Mouse (Mus musculus) cerebellum, adult 2 months (tissue): ENCODE measurements around the gene Crtc2. TPM values are rescaled to one million over a fixed set of nuclear protein-coding genes. Genes with fewer than 3 reads are reported as not detected.

Experiments used
- DNase-seq, 2 experiments: peaks; one replicate each; pipeline ENCODE4 v3.0.0; 2021
- H3K27ac ChIP-seq: fragments of 200-500 bp; 2 replicates; pipeline ENCODE4 v1.5.1; 2012; ENCODE audit warnings: low read length, control low read depth, inconsistent platforms; ENCODE audit not compliant: insufficient read depth
- H3K27me3 ChIP-seq: fragments of 200-500 bp; 2 replicates; pipeline ENCODE4 v1.6.1; 2012; ENCODE audit warnings: inconsistent platforms, mild to moderate bottlenecking, low read length, moderate library complexity; ENCODE audit not compliant: control insufficient read depth, insufficient read depth
- H3K4me1 ChIP-seq: fragments of 200-500 bp; 2 replicates; pipeline ENCODE4 v1.6.1; 2011; ENCODE audit warnings: low read length; ENCODE audit not compliant: control insufficient read depth, insufficient read depth
- H3K4me3 ChIP-seq: fragments of 200-500 bp; replicated peaks from 2 replicates; pipeline ENCODE3; 2011; ENCODE audit warnings: mild to moderate bottlenecking, low read depth, low read length, control low read depth; ENCODE audit not compliant: insufficient read depth
- CTCF ChIP-seq: fragments of 200-500 bp; IDR thresholded peaks from 2 replicates; pipeline ENCODE4 v1.5.1; 2011; ENCODE audit warnings: low read depth, mild to moderate bottlenecking, control low read depth, low read length, moderate library complexity, borderline replicate concordance; ENCODE audit not compliant: insufficient read depth
- POLR2A ChIP-seq: fragments of 200-500 bp; IDR thresholded peaks from 2 replicates; pipeline ENCODE4 v1.6.1; 2011; ENCODE audit warnings: low read length, control low read depth, borderline replicate concordance; ENCODE audit not compliant: insufficient read depth
- WGBS: fragments of 180-500 bp; shearing (Covaris S2); methylation state at CpG from one replicate; pipeline ENCODE4 v1.1.7; 2018; 5-methylcytosine and 5-hydroxymethylcytosine counted together
- polyA plus RNA-seq: library from polyadenylated mRNA; depleted of rRNA; stranded (reverse); fragments of >200 nt; gene quantifications from 2 replicates; pipeline ENCODE4 v1.2.3, GENCODE M21; 2012

Gene Crtc2
- polyA plus RNA-seq, 1 experiment, result 78.2 TPM

DNA sequence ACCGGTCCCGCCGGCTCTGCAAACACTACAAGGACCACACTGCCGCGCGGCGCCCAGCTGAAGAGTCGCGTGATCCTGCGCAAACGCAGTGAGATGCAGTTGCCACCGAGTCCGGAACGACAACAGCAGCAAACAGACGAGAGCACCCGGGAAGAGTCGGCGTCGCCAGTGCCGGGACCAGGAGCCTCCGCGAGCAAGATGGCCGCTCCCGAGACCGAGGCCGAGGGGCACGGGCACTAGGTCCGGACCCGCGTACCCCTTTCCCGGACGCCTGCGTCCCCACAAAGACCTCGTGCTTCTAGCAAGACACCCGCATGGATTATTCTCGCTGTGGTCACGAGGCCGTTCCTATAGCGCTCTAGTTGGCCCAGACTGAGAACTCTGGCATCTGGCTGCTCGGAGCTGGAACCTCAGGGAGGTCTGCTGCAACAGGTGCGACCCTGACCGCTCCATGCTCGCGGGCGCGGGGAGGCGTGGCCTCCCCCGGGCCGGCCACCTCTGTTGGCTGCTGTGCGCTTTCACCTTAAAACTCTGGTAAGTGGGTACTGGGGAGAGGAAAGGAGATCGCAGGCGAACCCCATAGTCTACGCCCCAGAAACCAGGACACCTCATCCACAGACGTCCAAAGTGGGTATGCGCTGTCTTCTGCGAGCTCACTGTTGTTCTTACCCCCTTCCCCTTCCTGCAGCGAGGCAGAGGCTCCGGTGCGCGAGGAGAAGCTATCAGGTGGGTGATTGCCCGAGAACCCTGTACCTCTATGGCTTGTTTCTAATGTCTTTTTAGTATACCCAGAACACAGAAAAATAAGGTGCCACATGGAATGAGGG is 22.2 kb upstream of the Crtc2 start, which contains the start of gene Jtb:
Gene Jtb (plus strand): TSS at position 91 of the 827 bp plus-strand sequence.
- TF ChIP-seq CTCF (no peak), POLR2A (peak; percentile 75)
- peak within 1 kb of the TSS; percentile 70 for H3K4me3 ChIP-seq
- no peak within 1 kb of the TSS for H3K27ac ChIP-seq
- whole genome bisulfite sequencing, result under 1% methylated on average over 61 of the region's 61 CpGs
- H3K27me3 ChIP-seq, result no peaks in the 10 kb centered on the region
- DNase-seq, result peak; percentile 93 to 95
- no peaks in the 10 kb centered on the region for H3K4me1 ChIP-seq

DNA sequence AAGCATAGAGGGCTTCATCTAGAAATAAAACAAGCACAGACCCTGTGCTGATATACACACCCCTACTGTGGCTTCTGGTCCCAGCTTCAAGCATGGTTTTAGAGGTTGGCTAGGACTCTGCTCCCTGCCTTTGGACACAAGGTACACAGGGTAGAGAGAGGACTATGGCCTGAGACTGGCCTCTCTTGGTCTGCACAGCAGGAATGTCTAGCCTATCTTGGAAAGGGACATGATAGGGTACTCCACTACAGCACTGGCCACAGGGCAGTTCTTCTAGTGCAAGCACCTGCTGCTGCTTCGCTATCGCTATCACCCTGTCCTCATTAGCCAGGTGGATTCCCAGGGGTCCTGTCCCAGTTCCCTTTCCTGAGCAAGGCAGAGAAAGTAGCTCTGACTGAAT is 12.7 kb upstream of the Crtc2 start:
- H3K27ac ChIP-seq, result no peak overlapping the region
- no peak overlapping the region for H3K4me3 ChIP-seq
- H3K27me3 ChIP-seq, result no peaks in the 10 kb centered on the region
- TF ChIP-seq POLR2A (no peak), CTCF (no peak)
- H3K4me1 ChIP-seq, result no peaks in the 10 kb centered on the region
- no peak for DNase-seq
- 81% methylated on average over 2 of the region's 2 CpGs for WGBS

DNA sequence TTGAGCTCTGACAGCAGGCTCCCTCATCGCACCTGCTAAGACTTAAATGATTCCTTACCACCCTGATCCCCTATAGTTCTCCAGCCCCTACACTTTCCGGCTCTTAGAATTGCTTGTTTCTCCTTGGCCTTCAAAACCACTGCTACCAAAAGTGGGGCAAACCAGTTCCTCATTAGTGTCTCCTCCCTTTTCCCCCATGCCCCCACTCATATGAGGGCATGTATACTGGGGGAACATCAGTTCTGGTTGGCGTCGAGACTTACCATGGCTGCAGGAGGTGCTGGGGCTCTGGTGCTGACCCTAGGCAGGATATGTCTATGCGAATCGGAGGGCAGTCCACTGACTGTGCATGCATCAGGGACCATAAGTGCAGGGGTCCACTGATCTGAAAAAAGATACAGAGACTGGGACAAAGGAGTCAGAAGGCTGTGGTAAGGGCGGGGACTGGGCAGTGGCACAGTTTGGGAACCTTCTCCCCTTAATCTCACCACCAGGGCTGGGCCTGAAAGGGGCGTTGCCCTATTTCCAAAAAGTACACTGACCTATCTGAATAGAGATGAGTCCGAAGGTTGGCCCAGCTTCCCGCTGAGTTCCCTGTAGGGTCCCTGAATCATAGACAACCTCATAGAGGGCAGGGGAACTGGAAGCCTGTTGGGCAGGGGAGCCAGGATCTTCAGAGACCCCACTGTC is 12.1 kb upstream of the Crtc2 start:
- WGBS, result 87% methylated on average over 10 of the region's 10 CpGs
- H3K27me3 ChIP-seq, result no peaks in the 10 kb centered on the region
- no peak for DNase-seq

DNA sequence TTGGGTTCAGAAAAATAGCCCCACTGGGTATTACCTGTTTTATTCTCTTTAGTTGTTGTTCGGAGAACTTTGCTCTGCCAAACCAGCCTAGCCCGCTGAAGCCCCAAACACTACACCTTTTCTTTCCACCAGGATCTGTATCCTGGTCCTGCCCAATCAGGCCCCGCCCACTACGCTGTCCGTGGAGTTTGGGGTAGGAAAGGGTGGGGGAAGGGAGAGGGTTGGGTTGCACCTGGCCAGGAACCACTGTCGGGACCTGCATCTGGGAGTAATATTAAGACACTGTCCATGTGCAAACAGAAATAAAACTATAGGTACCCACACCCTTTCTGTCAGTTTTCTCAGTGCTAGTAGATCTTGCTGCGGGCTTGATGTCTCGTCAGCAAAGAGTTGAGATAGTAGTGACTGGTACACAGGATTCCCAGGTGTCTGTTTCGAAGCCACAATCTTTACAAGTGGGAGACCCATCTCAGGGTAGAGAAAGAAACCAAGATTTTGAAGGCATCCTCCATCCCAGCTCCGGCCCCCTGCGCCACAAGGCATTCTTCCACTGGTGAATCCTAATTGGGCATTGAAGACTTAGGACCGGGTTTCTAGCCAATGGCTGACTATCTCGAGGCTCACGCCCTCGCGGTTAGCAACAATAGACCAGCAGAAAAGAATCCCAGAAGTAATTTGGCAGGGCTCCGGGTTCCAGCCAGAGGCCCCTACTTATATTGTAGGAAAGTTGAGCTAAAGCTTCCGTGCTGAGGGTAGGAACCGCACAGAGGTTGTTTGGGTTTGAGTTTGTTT is 10.8 kb upstream of the Crtc2 start, which contains the start of gene Creb3l4:
Gene Creb3l4 (minus strand): TSS at position 529 of the 792 bp plus-strand sequence.
- WGBS, result 24% methylated on average over 19 of the region's 19 CpGs

More for the DNA sequence above, 12.1 kb upstream of the Crtc2 start:
- no peaks in the 10 kb centered on the region for H3K4me1 ChIP-seq
- no peak overlapping the region for H3K27ac ChIP-seq
- TF ChIP-seq CTCF, result no peak
- no peak for TF ChIP-seq POLR2A
- H3K4me3 ChIP-seq, result no peak overlapping the region

DNA sequence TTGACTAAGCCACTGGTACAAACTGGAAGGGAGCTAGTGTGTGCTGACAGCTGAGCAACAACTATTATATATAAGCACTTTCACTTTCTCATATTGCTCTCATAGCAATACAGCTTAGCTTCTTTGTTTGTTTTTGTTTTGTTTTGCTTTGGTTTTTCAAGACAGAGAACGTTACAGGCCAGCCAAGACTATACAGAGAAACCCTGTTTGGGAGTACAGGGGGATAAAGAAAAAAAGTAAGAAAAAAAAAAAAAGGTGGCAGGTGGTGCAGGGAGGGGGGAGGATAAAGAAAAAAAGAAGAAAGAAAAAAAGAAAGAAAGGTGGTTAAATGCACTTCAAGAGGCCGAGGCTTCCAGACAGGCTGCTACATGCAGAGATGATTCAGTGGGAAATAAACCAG is 8.6 kb upstream of the Crtc2 start:
- no peak for TF ChIP-seq CTCF
- TF ChIP-seq POLR2A, result no peak
- WGBS, result 80% methylated on average over 2 of the region's 2 CpGs
- H3K4me3 ChIP-seq, result no peak overlapping the region
- no peak overlapping the region for H3K27ac ChIP-seq
- no peaks in the 10 kb centered on the region for H3K27me3 ChIP-seq
- no peaks in the 10 kb centered on the region for H3K4me1 ChIP-seq
- no peak for DNase-seq

More for the DNA sequence above, 10.8 kb upstream of the Crtc2 start, which contains the start of gene Creb3l4:
- H3K4me1 ChIP-seq, result no peaks in the 10 kb centered on the region
- no peak within 1 kb of the TSS for H3K4me3 ChIP-seq
- H3K27ac ChIP-seq, result no peak within 1 kb of the TSS
- TF ChIP-seq CTCF (no peak), POLR2A (no peak)
- H3K27me3 ChIP-seq, result no peaks in the 10 kb centered on the region
- no peak for DNase-seq

DNA sequence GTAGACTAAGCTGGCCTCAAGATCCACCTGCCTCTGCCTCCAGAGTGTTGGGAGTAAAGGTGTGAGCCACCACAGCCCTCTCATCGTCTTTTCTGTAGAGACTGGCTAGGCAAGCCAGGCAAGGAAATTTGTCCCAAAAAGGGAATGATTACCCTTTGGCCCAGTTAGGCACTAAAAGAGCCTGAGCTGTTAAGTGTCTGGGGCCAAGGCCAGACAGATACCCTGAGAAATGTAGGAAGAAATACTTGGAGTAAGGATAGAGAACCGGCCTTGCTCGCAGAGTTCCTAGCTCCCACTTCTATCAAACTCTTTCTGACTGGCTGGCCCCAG is 6.4 kb upstream of the Crtc2 start:
- Histone ChIP-seq H3K4me1 (peaks cover 5% of the 10 kb centered on the region), H3K4me3 (peak overlapping the region; percentile 53), H3K27me3 (no peaks in the 10 kb centered on the region), H3K27ac (peak overlapping the region; percentile 55)
- TF ChIP-seq POLR2A, result no peak
- no peak for TF ChIP-seq CTCF
- no peak for DNase-seq
- 0% methylated on average over 3 of the region's 3 CpGs for WGBS

DNA sequence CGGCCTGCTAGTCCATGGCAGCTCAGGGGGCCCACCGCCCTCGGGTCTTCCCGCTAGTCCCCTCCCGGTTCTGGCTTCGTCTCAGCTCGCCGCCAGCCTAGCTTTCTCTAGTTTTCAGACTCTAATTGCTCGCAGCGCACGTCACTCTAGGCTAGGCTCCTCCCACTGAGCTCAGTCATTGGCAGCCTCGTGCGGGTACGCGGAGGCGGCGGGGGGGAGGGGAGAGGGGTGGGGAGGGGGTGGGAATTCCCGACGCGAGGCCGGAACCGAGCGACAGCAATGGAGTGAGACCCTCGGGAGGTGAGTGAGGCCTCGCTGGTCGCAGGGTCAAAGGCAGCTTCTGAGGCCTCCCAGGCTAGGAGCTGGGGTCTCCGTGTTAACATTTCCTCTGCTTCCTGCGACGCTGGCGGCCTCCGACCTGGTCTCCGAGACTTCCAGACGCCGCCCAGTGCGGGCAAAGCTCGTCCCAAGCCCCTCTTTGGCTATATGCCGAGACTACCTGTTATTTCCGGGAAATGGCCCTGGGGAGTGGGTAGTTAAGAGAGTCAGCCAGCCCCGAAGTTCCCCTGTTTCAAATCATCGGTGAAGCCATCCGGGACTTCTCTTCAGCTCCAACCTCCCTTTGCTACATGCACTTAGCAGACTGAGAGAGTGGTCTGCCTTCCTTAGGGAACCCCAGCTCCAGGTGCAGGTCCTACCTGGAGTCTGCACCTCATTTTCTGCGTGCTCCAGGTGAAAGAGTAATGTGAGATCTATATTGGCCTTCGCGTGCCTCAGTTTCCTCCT is 5.8 kb upstream of the Crtc2 start, which contains the start of gene Slc39a1:
Gene Slc39a1 (plus strand): TSS at position 213 of the 786 bp plus-strand sequence.
- peak; percentile 92 to 94 for DNase-seq
- TF ChIP-seq CTCF (no peak), POLR2A (peak; percentile 49; the same call in 1 of the 2 replicates)
- peak within 1 kb of the TSS; percentile 92 for H3K27ac ChIP-seq
- peak within 1 kb of the TSS; percentile 96 for H3K4me3 ChIP-seq
- H3K27me3 ChIP-seq, result no peaks in the 10 kb centered on the region
- peaks cover 5% of the 10 kb centered on the region for H3K4me1 ChIP-seq
- 1% methylated on average over 44 of the region's 44 CpGs for WGBS
